Mouse (Mus musculus) G1E (cell line): ENCODE results near the gene Ncor2. TPM values are rescaled to one million over a fixed set of nuclear protein-coding genes. Genes with fewer than 3 reads are reported as not detected.
A peak's percentile ranks its signal among the peaks of the same experiment; 100 is the strongest.

ENCODE experiments used
- ATAC-seq: 2 replicates; pipeline ENCODE4 v1.8.0; 2016; ENCODE audit warnings: mild to moderate bottlenecking; ENCODE audit not compliant: insufficient number of reproducible peaks, poor library complexity, low FRiP score, severe bottlenecking; ENCODE audit errors: extremely low read depth
- DNase-seq: peaks from one replicate; pipeline ENCODE4 v3.0.0; 2012; ENCODE audit warnings: low spot score
- H3K27me3 ChIP-seq: 2 replicates; pipeline ENCODE4 v1.6.1; 2012; ENCODE audit warnings: mild to moderate bottlenecking, low read length, inconsistent platforms; ENCODE audit not compliant: insufficient read depth
- H3K36me3 ChIP-seq: replicated peaks from 2 replicates; pipeline ENCODE3; 2012; ENCODE audit warnings: mild to moderate bottlenecking, inconsistent platforms
- H3K4me1 ChIP-seq: 2 replicates; pipeline ENCODE4 v1.6.1; 2012; ENCODE audit warnings: low read depth, low read length, inconsistent platforms, mixed read lengths; ENCODE audit not compliant: insufficient read depth
- H3K4me3 ChIP-seq: 2 replicates; pipeline ENCODE4 v1.5.1; 2012; ENCODE audit warnings: low read depth, mild to moderate bottlenecking, inconsistent platforms, low read length, moderate library complexity, mixed read lengths
- H3K9me3 ChIP-seq: replicated peaks from 2 replicates; pipeline ENCODE4 v1.6.1; 2012; ENCODE audit warnings: inconsistent platforms
- CTCF ChIP-seq: IDR thresholded peaks from 2 replicates; pipeline ENCODE4 v1.5.1; 2012; ENCODE audit warnings: low read depth, low read length, inconsistent platforms, mixed read lengths
- GATA1 ChIP-seq: IDR thresholded peaks from 2 replicates; pipeline ENCODE4 v1.6.1; 2012; ENCODE audit warnings: borderline replicate concordance, low read length, inconsistent platforms, mixed read lengths
- GATA2 ChIP-seq: IDR thresholded peaks from 2 replicates; pipeline ENCODE4 v1.6.1; 2012; ENCODE audit warnings: low read depth, low read length, inconsistent platforms, borderline replicate concordance
- POLR2AphosphoS5 ChIP-seq: IDR thresholded peaks from 2 replicates; pipeline ENCODE4 v1.6.1; 2012; ENCODE audit warnings: low read depth, low read length, inconsistent platforms; ENCODE audit not compliant: insufficient replicate concordance
- TAL1 ChIP-seq: conservative IDR thresholded peaks from 2 replicates; pipeline ENCODE4 v1.6.1; 2012; ENCODE audit warnings: low read depth, low read length, inconsistent platforms, mixed read lengths
- polyA plus RNA-seq: library from polyadenylated mRNA; stranded (reverse); fragments of >175 nt; gene quantifications from 2 replicates; pipeline ENCODE4 v1.2.3, GENCODE M21; 2012
- total RNA-seq, 2 experiments: library from RNA; stranded (forward) in 1 of 2; stranded (reverse) in 1 of 2; fragments of 200-1000 nt in 1 of 2; fragments of >200 nt in 1 of 2; fragmentation: Nextera tagmentation in 1 of 2; gene quantifications; 2 replicates each; pipeline ENCODE4 v1.2.3; 2014 to 2017

Gene Ncor2
- total and polyA plus RNA-seq, 3 experiments, result 0.09 TPM; not detected in 2

DNA sequence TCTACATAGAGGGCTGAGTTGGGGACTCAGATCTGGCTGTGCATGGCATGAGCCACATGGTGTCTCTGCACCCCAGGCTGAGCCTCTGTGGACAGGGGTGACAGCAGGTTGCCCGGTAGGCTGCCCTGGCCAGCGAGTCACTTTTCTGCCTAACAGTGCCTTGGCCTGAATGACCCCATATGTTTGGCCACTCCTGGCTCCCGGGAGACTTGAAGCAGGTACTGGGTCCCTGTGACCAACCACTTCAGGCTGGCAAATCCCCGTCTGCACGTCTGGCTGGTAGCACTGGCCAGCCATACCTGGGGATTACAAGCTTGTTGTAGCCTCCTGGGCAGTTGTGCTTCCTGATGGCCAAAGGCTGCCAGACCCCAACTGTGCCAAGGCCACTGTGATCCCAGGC, 109.1 kb downstream of the Ncor2 start:
- H3K27me3 ChIP-seq, result no peaks in the 10 kb centered on the region
- no peak for ATAC-seq
- H3K4me1 ChIP-seq, result no peaks in the 10 kb centered on the region
- no peak for TF ChIP-seq POLR2AphosphoS5
- TF ChIP-seq GATA2, result no peak
- TF ChIP-seq CTCF, result no peak
- no peak for TF ChIP-seq GATA1
- no peak for TF ChIP-seq TAL1
- no peaks in the 10 kb centered on the region for H3K36me3 ChIP-seq
- peaks cover 98% of the 10 kb centered on the region for H3K9me3 ChIP-seq
- no peak overlapping the region; the same call in 1 of the 2 replicates for H3K4me3 ChIP-seq
- no peak for DNase-seq

DNA sequence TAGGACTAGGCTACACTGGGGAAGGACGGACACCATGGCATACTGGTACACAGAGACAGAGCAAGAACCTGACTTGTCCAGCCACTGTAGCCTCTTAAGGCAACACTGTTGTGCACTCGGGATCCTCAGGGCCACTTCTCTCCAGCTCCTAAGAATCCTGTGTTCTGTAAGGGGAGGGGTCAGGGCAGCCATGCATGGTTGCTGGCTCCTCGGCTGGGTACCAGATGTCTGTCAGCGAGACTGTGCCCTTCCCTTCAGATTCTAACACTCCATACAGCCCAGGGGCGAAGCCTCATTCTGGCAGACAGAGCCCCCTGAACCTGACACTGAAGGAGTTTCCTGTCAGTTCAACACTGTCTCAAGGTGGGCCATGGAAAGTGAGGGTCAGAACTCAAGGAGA, 109.6 kb downstream of the Ncor2 start:
- H3K27me3 ChIP-seq, result no peaks in the 10 kb centered on the region
- no peaks in the 10 kb centered on the region for H3K4me1 ChIP-seq
- H3K4me3 ChIP-seq, result no peak overlapping the region
- no peaks in the 10 kb centered on the region for H3K36me3 ChIP-seq
- TF ChIP-seq CTCF (no peak), GATA2 (no peak)
- peaks cover 98% of the 10 kb centered on the region for H3K9me3 ChIP-seq
- ATAC-seq (no peak), DNase-seq (no peak)

DNA sequence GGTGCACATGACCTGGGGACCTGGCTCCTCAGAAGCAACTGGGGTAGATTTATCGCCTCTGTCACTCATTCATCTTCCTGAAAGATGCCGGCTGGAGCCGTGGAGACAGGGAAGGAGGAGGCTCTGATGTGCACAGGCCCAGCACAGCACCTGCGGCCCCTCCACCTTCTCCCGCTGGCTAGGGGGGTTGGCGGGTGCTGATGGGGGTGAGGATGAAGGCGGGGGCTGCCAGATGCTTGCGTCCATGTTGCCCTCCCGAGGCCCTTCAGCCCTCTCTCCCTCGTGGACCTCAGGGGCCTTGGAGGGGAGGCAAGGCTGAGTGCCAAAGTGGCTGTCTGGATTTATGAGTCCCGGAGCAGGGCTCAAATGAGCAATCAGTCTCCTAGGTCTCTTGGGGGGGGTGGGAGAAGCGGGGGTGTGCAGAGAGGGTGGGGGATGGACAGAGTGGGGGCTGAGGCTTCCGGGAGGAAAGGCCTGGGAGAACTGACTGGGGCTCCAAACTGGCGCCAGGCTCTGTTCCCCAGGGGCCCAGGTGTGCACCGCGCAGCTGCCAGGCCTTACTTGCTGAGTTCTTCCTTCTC, 110.6 kb downstream of the Ncor2 start:
- ATAC-seq, result no peak
- Histone ChIP-seq H3K4me1 (no peaks in the 10 kb centered on the region), H3K27me3 (no peaks in the 10 kb centered on the region), H3K36me3 (no peaks in the 10 kb centered on the region), H3K9me3 (peaks cover 98% of the 10 kb centered on the region), H3K4me3 (no peak overlapping the region; the same call in 1 of the 2 replicates)
- no peak for TF ChIP-seq POLR2AphosphoS5
- TF ChIP-seq GATA2, result no peak
- DNase-seq, result no peak

DNA sequence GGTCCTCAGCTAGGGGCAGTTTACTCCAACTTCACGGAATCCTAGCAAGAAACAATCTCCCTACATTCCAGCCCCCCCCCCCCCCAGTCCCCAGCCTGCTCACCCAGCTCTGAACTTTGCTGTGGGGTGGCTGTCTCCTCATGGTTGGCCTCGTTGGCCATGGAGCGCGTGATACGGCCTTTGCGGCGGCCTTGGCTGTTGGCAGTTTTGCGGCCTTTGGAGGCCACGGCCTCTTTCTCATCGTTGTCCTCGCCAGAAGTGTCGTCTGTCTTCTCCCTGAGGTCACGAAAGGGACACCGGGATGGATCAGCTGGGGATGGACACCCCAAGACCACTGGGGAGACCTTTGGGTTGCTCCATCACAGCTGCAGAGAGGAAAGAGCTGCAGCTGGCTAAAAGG, 111.3 kb downstream of the Ncor2 start:
- Histone ChIP-seq H3K4me1 (no peaks in the 10 kb centered on the region), H3K36me3 (no peaks in the 10 kb centered on the region), H3K9me3 (peaks cover 98% of the 10 kb centered on the region), H3K27me3 (no peaks in the 10 kb centered on the region), H3K4me3 (no peak overlapping the region)
- DNase-seq, result no peak
- TF ChIP-seq POLR2AphosphoS5 (no peak), GATA1 (no peak), GATA2 (no peak), TAL1 (no peak), CTCF (no peak)
- no peak for ATAC-seq

DNA sequence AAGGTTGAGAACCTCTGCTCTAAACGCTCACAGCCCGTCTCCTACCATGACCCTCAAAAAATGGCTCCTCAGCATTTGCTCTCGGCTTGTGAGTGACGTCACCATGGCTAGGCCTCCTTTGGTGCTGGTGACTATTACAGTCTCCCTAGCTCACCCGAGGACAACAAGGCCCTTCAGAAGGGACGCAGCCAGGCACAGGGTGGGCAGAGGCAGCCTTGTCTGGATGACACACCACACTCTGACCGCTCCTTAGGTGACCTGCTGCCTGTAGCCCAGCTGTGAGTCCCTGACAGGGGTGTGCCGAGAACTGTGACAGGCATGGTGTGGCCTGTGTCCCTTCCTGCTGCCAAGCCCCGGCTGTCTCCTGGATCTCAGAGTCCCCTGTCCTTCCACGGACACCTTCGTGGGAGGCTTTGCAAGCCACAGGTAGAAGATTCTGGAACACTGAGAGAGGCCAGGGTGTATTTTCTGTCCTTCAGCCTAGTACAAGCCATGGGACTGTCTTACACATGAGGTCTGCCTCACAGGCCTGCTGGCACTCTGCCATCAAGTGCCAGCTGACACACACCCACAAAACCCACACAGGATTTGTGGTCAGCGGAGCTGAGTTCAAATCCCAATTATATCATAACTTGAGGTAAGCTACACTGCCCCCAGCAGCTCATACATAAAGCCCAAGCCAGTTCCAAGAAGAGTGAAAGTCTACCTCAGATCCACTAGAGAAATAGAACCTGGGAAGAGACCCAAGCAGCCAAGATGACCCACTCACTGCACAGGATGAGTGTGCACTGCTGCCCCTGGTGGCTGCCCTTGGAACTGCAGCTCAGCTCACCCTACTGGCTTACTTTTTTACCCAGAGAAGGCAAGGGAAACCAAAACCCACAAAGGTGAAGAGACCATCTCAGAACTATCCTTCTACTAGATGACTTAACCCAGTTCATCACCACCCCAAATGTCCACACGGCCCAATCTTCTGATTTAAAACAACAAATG, 112.2 kb downstream of the Ncor2 start:
- no peaks in the 10 kb centered on the region for H3K4me1 ChIP-seq
- no peaks in the 10 kb centered on the region for H3K36me3 ChIP-seq
- no peak for DNase-seq
- TF ChIP-seq CTCF (peak; percentile 64), GATA2 (no peak), POLR2AphosphoS5 (no peak), GATA1 (no peak), TAL1 (no peak)
- H3K9me3 ChIP-seq, result peaks cover 96% of the 10 kb centered on the region
- no peak for ATAC-seq
- H3K4me3 ChIP-seq, result no peak overlapping the region; the same call in 1 of the 2 replicates
- H3K27me3 ChIP-seq, result no peaks in the 10 kb centered on the region

DNA sequence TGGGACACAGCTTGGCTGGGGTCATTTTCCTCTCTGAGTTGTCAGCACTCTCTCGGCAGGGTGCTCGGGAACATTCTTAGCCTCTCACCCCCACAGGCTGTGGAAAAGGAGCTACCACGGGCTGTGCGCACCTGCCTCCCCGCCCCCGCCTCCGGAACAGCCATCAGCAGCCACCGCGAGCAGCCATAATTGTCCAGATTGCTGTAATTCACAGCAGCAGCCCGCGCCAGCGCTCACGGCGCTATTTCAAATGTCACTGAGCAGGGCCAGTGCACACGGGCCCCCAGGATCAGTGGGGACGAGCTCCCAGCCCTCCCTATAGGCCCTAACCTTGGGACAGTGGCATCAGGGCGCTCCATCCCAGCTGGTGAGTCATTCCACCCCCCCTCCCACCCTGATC, 116.0 kb downstream of the Ncor2 start:
- Histone ChIP-seq H3K4me1 (no peaks in the 10 kb centered on the region), H3K9me3 (peaks cover 98% of the 10 kb centered on the region), H3K36me3 (no peaks in the 10 kb centered on the region), H3K27me3 (no peaks in the 10 kb centered on the region), H3K4me3 (peak overlapping the region; percentile 3; the same call in 1 of the 2 replicates)
- ATAC-seq, result no peak
- DNase-seq, result no peak
- TF ChIP-seq POLR2AphosphoS5 (no peak), GATA2 (no peak), TAL1 (no peak)
